Mouse (Mus musculus) heart, adult 2 months (tissue): ENCODE results near the gene Vegfb.

ENCODE experiments used
- CTCF ChIP-seq: fragments of 200-600 bp; IDR thresholded peaks from 2 replicates; pipeline ENCODE4 v1.8.1; 2022; ENCODE audit warnings: antibody characterized with exemption, mild to moderate bottlenecking, moderate library complexity
- EP300 ChIP-seq: fragments of 200-500 bp; IDR thresholded peaks from 2 replicates; pipeline ENCODE4 v1.6.1; 2011; ENCODE audit warnings: low read depth, low read length, control low read depth; ENCODE audit not compliant: insufficient read depth
- POLR2A ChIP-seq: fragments of 200-500 bp; IDR thresholded peaks from 2 replicates; pipeline ENCODE4 v1.6.1; 2011; ENCODE audit warnings: mild to moderate bottlenecking, low read depth, low read length, control low read depth; ENCODE audit not compliant: insufficient read depth

DNA sequence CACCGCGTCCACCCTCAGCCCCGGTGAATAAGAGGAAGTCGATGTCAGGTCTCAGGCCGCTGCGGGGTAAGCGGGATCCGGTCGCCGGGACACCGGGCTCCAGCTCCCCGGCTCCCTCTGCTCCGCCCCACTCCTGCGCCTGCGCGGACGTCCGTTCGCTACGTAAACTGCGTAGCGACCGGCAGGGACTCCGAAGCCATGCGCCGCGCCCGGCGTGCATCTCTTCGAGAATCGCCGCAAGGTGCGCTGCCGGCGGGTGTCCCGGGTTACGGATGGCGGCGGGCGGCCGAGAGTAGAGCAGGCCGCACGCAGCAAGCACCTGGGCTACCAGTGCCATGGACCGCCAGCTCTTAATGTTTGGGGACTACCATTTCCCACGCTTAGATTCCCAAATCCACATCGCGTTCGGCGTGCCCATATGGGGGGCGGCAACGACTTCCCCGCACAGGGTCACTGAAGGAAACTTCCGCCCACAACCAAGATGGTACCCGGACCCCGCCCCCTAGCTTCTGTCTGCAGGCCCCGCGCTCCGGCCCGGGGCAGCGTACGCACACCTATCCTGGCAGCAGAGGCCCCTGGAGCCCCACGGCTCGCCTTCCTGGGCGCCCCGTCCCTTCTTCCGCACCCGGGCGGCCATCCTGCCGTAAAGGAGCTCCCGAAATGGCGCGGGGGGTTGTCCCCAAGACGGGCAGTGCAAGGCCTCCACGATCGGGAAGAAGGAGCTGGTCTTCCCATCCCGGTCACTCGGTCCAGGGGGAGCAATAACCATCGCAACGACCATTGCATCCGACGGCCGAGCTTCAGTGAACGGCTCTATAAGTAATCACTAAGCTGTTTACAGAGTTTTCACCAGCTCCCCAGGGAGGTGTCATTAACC is 45.8 kb downstream of the Vegfb start, which contains the start of gene Bad:
- peak; percentile 77 for TF ChIP-seq POLR2A
- TF ChIP-seq EP300, result peak; percentile 27; the same call in 1 of the 2 replicates
- peak; percentile 38 for TF ChIP-seq CTCF
